Mouse (Mus musculus) brown adipose tissue, adult 24 weeks (tissue): ENCODE results near the gene Slfn2. TPM values are rescaled to one million over a fixed set of nuclear protein-coding genes. Genes with fewer than 3 reads are reported as not detected.

ENCODE experiments used
- H3K27ac ChIP-seq: fragments of 200-500 bp; replicated peaks from 2 replicates; pipeline ENCODE4 v1.5.1; 2012; ENCODE audit warnings: low read depth, mild to moderate bottlenecking, low read length
- H3K4me1 ChIP-seq: fragments of 200-500 bp; 2 replicates; pipeline ENCODE4 v1.6.1; 2012; ENCODE audit warnings: low read length, mixed read lengths; ENCODE audit not compliant: control insufficient read depth, insufficient read depth, insufficient read length
- H3K4me3 ChIP-seq: fragments of 200-500 bp; 2 replicates; pipeline ENCODE4 v1.5.1; 2012; ENCODE audit warnings: low read depth, mild to moderate bottlenecking, low read length, moderate library complexity; ENCODE audit not compliant: insufficient read depth
- polyA plus RNA-seq: library from polyadenylated mRNA; stranded (reverse); fragments of >200 nt; gene quantifications from 2 replicates; pipeline ENCODE4 v1.2.4, GENCODE M21; 2012; ENCODE audit not compliant: missing spikeins, insufficient read depth, insufficient read length

The Slfn2 gene
- polyA plus RNA-seq, 1 experiment, result 3.5 TPM

DNA sequence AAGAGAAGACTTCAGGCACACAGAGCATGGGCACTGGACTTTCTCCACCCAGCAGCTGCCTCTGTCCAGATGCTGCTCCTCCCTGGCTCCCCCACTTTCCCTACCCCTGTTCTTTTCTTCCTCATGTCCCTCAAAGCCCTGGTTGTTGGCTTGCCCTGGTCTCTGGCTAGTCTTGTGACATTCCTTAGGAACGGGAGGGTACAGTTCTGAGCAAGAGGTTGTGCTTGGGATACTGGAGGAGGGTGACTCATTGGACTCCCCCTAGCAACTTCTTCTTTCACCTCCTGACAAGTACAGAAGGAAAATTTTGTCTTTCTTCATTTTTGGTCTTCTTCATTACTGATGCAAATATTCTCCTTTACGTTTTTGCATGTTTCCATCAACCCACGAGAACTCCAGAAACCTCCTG is 967 bp upstream of the Slfn2 start:
- Histone ChIP-seq H3K4me3 (no peak overlapping the region), H3K4me1 (no peaks in the 10 kb centered on the region), H3K27ac (peak overlapping the region; percentile 65; the same call in 1 of the 2 replicates)

DNA sequence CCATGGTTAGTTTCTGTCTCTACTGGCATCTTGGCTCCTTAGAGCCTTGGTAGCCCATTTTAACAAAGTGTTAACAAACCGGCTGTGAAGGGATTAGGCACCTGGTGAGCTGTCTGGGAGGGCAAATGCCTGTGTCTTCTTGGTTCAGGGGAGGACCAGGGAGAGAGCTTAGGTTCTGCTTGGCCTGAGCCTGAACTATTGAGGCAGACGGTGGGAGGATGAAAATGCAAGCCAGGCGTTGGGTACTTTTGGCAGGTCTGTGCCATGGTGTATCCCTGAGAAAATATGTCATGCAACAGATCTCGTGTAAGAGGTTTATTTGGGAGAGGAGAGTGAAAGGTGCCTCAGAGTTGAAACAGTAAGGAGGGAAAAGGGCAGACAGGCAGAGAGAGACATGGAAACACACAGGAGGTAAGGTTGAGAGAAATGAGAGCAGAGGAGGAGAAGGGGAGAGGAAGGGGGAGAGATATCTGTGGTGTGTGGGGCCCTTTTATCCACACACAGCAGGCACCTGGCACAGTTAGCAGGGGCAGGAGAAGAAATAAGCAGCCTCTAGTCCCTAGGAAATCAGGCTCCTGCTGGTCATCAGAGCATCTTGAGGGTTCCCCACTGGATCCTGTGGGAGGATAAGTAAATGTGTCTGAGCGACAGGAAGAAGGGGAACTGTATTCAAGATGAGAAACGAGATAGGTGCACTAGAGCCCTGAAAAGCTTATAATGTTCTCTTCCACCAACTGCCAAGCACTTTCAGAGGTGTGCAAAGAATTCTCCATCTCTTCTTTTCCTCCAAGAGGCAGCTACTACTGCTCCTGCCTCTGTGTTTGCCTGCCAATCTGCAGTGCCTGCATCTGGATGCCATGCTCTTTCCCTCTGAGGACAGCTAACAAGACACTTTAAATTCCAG is 781 bp downstream of the Slfn2 start:
- Histone ChIP-seq H3K4me3 (peak overlapping the region; percentile 54), H3K27ac (peak overlapping the region; percentile 70), H3K4me1 (no peaks in the 10 kb centered on the region)

DNA sequence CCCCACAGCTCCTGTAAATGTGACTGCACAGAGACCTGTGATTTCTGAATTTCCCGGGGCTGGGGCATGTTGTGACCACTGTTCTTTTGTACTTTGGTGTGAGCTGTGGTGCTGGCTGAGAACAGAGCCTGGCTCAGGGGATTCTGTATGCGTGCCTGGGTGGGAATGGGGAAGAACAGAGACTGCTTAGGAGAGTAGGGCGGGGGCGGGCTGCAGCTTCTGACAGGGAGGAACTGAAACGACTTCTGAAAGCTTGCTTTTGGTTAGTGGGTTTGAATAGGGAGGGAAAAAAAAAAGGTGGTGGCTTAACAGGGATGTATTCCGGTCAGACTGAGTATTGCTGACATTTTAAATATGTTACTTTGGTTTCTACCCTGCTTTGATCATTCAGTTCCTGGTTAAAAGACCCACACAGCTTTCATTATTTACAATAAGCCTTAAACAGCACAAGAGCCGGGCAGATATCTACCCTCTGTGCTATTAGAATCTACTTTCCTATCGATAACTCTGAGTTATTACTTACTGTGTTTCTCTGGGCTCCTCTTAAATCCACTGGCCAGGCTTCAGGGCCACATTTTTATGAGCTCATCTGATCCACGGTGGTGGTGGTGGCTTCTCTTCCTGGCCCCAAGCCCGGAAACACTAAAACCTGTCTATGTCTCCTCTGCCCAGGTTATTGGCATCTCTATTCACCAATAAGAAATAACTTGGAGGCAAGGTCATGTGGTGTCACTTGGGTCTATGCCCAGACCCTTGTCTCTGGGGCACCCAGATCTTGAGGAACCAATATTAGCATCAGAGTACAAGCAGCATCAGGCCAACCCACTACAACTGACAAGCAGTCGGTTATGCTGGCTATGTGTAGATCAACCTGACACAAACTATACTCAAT is 2.0 kb downstream of the Slfn2 start:
- H3K4me1 ChIP-seq, result no peaks in the 10 kb centered on the region
- H3K4me3 ChIP-seq, result peak overlapping the region; percentile 59
- peak overlapping the region; percentile 76 for H3K27ac ChIP-seq

DNA sequence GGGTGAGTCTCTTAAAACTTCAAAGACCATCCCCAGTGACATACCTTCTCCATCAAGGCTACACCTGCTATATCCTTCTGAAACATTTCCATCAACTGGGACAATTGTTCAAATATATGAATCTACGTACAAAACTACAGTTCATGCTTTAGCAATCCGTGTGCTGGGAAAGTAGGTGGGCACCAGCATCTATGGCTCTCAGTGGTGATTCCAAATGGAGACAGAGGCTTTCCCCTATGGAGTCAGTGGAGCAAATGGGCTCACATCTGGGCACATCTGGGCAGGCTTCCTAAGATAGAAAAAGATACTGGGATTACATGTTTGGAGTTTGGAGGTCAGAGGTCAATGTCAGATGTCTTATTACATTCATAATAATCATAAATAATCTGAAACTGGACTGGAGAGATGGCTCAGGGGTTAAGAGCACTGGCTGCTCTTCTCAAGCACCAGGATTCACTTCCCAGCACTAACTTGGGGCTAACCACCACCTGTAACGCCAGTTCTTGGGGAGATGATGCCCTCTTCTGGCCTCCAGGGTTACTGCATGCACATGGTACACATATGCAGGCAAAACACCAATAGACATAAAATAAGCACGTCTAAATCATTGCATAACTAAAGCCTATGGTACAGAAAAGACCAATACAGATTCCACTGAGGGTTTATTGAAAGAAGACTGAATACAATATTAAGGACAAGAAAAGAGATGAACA is 3.2 kb downstream of the Slfn2 start:
- no peaks in the 10 kb centered on the region for H3K4me1 ChIP-seq
- no peak overlapping the region for H3K4me3 ChIP-seq
- H3K27ac ChIP-seq, result no peak overlapping the region; the same call in 1 of the 2 replicates

DNA sequence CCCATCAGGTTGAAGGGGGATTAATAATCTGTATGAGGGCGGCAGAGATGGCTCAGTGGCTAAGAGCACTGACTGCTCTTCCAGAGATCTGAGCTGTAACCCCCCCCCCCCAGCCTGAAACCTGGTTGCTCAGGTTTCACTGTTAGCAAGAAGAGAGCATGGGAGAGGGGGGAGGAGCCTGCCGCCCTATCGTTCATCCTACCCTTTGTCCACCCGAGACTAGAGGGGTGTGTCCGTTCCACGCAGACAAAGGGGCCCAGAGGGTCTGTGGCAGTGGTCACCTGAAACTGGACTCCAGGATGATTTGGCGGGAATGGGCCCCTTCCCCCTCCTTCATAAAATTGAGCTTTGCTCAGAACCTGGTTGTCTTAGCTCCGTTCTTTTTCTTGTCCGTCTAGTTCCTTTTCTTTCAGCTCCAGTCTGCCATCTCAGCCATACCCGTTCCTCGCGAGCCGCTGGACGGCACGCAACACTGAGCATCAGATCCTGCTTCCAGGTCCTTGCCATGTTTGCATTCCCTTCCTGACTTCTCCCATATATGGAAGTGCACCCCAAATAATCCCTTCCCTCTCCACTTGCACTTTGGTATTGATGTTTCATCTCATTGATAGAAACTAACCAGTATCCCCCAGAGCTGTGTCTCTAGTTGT is 5.5 kb downstream of the Slfn2 start:
- no peaks in the 10 kb centered on the region for H3K4me1 ChIP-seq
- H3K4me3 ChIP-seq, result no peak overlapping the region
- H3K27ac ChIP-seq, result no peak overlapping the region

DNA sequence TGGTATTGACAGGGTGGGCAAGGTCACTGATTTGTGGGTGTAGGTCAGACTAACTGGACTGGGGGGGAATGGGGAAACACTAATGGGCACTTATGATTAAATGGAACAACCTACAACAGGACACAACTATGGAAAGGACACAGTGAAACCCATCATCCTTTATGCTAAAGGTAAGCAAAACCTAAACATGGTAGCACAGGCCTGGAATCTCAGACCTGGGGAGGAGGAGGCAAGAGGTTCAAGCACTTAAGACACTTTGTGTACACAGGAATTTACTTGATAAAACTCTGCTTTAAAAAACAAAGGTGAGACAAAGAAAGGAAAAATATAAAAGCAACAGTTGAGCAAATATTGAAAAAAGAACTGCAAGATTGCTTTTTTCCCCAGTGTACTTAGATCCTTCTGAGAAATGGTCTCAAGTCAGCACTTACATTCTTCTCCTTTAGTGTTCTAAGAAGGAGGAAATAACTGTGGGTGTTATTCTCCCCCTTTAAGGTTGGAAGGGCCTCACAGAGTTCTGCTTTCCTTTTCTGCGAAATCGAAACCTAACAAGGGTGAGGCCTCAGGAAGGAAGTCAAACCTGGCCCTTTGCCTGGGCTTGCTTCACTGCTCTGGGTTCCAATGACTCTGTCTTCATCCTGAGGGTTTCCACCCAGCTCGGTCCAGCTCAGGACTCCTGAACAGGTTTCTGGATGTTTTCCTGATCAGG is 13.0 kb downstream of the Slfn2 start:
- Histone ChIP-seq H3K4me3 (no peak overlapping the region), H3K27ac (peak overlapping the region; percentile 96), H3K4me1 (peaks cover 9% of the 10 kb centered on the region; the same call in 1 of the 2 replicates)

DNA sequence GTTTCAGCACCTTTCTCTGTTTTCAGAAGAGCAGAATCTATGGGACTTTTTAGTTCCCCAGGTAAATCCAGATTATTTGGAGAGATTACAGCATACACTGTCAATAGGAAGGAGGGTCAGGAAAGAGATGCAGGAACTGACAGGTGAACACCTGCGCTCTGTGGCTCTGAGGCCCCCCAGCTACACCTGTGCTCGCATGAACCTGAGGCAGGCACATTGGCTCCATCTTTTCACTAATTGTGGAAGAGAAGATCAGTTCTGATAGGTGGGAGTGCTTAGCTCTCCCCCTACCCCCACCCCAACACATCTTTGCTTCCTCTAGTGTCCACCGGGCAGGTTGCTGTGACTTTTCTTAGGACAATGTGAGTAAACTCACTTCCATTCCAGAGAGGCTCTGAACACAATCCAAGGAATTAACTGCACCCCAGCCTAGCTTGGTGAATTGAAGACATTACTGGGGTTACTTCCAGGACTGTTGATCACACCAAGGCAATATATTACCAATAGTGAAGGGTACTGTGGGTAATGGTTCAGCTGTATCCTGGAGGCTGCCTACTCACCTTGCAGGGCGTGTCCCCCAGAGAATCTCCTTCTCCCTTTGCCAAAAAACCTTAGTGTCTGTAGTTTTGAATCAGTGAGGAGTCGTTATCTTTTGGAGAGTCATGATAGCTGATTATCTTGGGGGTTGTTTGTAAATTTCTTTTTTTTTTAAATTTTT is 13.7 kb downstream of the Slfn2 start:
- peaks cover 9% of the 10 kb centered on the region; the same call in 1 of the 2 replicates for H3K4me1 ChIP-seq
- peak overlapping the region; percentile 88 for H3K27ac ChIP-seq
- H3K4me3 ChIP-seq, result no peak overlapping the region

DNA sequence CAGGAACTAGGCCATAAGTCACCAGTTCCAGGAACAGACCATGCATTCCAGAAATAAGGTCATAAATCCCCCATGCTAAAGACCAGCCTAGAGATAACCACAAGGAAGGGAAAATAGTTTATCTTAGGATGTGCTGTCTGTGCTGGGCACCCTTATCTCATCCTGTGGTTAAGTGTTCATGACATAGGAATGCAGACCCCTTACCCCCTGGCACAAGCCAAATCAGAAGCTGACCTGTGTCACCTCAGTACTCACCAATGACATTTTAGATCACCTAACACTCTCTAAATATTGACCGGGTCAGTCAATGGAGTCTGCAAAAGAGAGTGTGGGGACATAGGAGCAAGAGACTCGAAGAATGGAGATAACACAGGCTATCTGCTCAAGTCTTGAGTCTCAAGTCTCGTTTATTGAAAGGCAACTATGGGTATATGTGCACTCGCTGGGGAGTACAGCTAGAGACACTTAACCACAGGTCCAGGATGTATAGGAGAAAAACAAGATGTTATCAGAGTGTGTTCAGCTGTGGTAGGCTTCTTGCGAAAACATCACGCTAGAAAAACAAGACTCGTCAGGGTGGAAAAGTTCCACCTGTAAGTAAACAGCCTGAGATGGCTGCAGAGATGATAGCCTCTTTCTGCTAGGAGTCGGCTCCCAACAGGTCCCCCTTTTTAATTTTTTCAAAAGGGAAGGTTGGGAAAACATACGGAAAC is 14.7 kb downstream of the Slfn2 start:
- H3K27ac ChIP-seq, result no peak overlapping the region
- no peak overlapping the region for H3K4me3 ChIP-seq
- H3K4me1 ChIP-seq, result peaks cover 9% of the 10 kb centered on the region; the same call in 1 of the 2 replicates

DNA sequence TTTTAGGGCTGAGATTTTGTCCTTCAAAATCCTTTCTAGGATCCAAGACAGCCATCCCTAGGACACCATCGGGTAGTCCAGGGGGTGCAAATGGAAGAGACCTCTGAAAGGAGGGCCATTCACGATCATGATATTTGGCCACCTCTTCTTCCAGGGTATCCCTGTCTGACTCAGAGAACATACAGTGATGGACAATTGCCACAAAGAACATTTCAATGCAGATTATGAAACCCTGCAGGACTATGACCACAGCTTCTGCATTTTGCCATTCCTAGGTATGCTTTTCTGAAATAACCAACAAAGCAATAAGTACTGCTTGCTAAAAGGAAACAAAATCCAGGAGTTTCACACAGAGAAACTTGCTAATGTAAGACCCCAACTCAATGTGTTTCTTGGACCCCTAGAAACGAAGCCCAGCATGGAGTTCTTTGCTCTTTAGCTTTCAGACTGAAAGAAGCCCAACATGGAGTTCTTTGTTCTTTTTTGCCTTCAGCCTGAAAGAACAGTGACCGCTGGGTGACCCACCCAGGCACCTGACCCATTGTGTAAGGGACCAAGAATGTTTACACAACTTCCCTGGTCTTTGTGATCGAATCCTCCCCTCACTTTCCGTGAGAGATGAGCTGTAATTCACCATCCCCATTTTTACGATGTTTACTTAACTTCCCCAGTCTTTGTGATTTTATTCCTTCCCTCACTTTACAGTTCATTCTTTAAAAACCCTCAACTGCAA is 18.0 kb downstream of the Slfn2 start:
- no peak overlapping the region for H3K4me3 ChIP-seq
- no peak overlapping the region for H3K27ac ChIP-seq
- H3K4me1 ChIP-seq, result peaks cover 6% of the 10 kb centered on the region; the same call in 1 of the 2 replicates

DNA sequence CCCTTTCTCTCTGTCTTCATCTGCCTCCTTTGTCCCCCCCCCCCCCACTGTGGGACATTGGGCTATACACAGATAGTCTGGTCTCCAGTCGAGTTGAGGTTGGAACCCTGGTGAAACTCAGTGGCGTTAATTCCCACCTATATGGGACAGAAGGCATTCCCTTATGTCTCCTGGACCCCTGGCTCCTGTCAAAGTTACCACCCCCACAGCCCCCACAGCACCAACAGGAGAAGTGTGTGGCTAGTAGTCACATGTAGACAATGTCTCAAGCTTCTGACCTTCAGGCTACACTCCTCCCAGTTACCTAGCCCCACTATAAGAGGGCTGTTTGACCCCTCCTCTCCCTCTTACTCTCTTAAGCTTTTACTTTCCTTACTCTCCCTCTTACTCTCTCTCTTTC is 19.2 kb downstream of the Slfn2 start:
- Histone ChIP-seq H3K27ac (no peak overlapping the region), H3K4me3 (no peak overlapping the region), H3K4me1 (no peaks in the 10 kb centered on the region)

DNA sequence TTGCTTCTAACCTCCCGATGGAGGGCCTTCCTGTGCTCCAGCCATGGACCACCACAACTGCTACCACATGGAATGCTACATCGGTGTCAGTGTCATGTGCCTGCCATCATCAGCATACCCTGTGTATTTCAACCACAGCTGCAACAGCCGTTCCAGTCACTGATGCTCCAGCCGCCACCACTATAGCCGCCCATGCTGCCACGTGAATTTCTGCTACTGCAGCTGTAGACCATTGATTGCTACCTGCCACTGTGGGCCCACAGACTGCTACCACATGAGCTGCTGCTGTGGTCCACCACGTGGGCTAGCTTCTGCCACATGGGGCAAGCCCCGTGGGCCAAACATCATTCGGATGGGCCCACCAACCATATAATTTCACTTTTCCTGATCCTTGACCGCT is 19.8 kb downstream of the Slfn2 start:
- no peaks in the 10 kb centered on the region for H3K4me1 ChIP-seq
- H3K27ac ChIP-seq, result no peak overlapping the region
- H3K4me3 ChIP-seq, result no peak overlapping the region

DNA sequence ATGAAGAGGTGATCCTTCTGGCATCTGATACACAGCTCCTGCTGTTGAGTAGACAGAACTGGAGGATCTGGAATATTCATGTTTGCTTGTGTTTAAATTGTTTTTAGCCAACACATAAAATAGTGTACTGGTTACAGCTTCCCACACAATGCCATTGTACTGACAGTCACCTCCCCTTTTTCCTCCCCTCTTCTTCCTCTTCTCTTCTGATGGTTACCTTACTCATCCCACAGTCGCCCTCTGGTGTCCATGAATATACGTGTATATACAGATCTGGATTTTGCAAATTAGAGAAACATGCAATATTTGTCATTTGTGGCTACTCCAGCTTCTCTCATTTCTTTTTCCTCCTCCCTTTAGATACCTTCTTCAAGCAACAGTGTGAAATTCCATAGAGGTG is 50.2 kb downstream of the Slfn2 start:
- Histone ChIP-seq H3K27ac (no peak overlapping the region), H3K4me1 (no peaks in the 10 kb centered on the region), H3K4me3 (no peak overlapping the region)
